Mouse (Mus musculus) adrenal gland, adult 8-10 months (tissue): ENCODE results near the gene Slfn8. TPM values are rescaled to one million over a fixed set of nuclear protein-coding genes. Genes with fewer than 3 reads are reported as not detected.
"Not testable (repeated sequence)": the region's sequence is repeated elsewhere in the genome, so short reads cannot be mapped to it uniquely, and the experiment has no call there.

Experiments
- DNase-seq: peaks from one replicate; pipeline ENCODE4 v3.0.0; 2022
- total RNA-seq, 4 experiments: library from RNA; stranded (reverse); gene quantifications; 2 replicates each; pipeline ENCODE4 v1.2.4; 2022

The Slfn8 gene
- 1 to 10 TPM; 1.9 to 5.4 (median 3.5) TPM for total RNA-seq

- peak; percentile 38 for DNase-seq
Observed at GRCm38 (mm10) chr11:83020621-83021020, at the start of gene Slfn8. Gene Slfn8 (minus strand): TSS chr11:83020810.

GRCm38 (mm10) chr11:83067982-83068694, 47.5 kb upstream of the Slfn8 start:
- no peak for DNase-seq

GRCm38 (mm10) chr11:83066640-83067531, 46.3 kb upstream of the Slfn8 start:
- DNase-seq = peak; percentile 27

- no peak for DNase-seq
Observed at GRCm38 (mm10) chr11:83065441-83066344, 45.1 kb upstream of the Slfn8 start.

GRCm38 (mm10) chr11:83064946-83065345, 44.3 kb upstream of the Slfn8 start, which contains the start of gene Slfn2:
Gene Slfn2 (plus strand): TSS chr11:83065112.
- no peak for DNase-seq

GRCm38 (mm10) chr11:83063941-83064349, 43.3 kb upstream of the Slfn8 start:
- DNase-seq = no peak

GRCm38 (mm10) chr11:83063126-83063525, 42.5 kb upstream of the Slfn8 start:
- no peak for DNase-seq

- no peak for DNase-seq
Observed at GRCm38 (mm10) chr11:83061806-83062205, 41.2 kb upstream of the Slfn8 start.

GRCm38 (mm10) chr11:83060412-83061020, 39.9 kb upstream of the Slfn8 start:
- no peak for DNase-seq

- peak; percentile 36 for DNase-seq
Observed at GRCm38 (mm10) chr11:83057863-83058262, 37.3 kb upstream of the Slfn8 start.

GRCm38 (mm10) chr11:83045642-83046041, 25.0 kb upstream of the Slfn8 start:
- DNase-seq = no peak

GRCm38 (mm10) chr11:83043891-83044290, 23.3 kb upstream of the Slfn8 start:
- DNase-seq = no peak

GRCm38 (mm10) chr11:83041000-83041399, 20.4 kb upstream of the Slfn8 start:
- DNase-seq = no peak

GRCm38 (mm10) chr11:83040325-83040724, 19.7 kb upstream of the Slfn8 start:
- no peak for DNase-seq

- no peak for DNase-seq
Observed at GRCm38 (mm10) chr11:83039796-83040195, 19.2 kb upstream of the Slfn8 start.

GRCm38 (mm10) chr11:83039156-83039555, 18.5 kb upstream of the Slfn8 start:
- DNase-seq = no peak

GRCm38 (mm10) chr11:83038686-83039085, 18.1 kb upstream of the Slfn8 start:
- DNase-seq = not testable (repeated sequence)

- DNase-seq = not testable (repeated sequence)
Observed at GRCm38 (mm10) chr11:83019561-83020519, 770 bp downstream of the Slfn8 start.

- no peak for DNase-seq
Observed at GRCm38 (mm10) chr11:83016093-83016492, 4.5 kb downstream of the Slfn8 start.

GRCm38 (mm10) chr11:83013356-83013755, 7.3 kb downstream of the Slfn8 start:
- DNase-seq = no peak
